Mouse (Mus musculus): Measurements from ENCODE around the gene Rrnad1. TPM values are rescaled to one million over a fixed set of nuclear protein-coding genes. Genes with fewer than 3 reads are reported as not detected.
"Not testable (repeated sequence)": the region's sequence is repeated elsewhere in the genome, so short reads cannot be mapped to it uniquely, and the experiment has no call there.

Gene Rrnad1
- polyA plus RNA-seq, 1 experiment from 2014 or later: 6.4 TPM

- no peak overlapping the region for H3K27ac ChIP-seq
- H3K36me3 ChIP-seq (ENCODE audit: inconsistent target): peaks cover 37% of the 10 kb centered on the region; the same call in 1 of the 2 replicates
- no peak overlapping the region for H3K4me3 ChIP-seq (ENCODE audit: inconsistent target)
- WGBS (ENCODE audit: missing documents): 94% methylated on average over 10 of the region's 10 CpGs
- peaks cover 51% of the 10 kb centered on the region for H3K79me2 ChIP-seq (ENCODE audit: inconsistent target)
Measured at GRCm38 (mm10) chr3:87913891-87914290, 16.6 kb downstream of the Rrnad1 start.

- Histone ChIP-seq H3K79me2 (ENCODE audit: inconsistent target) (peaks cover 55% of the 10 kb centered on the region), H3K27ac (no peak overlapping the region), H3K36me3 (ENCODE audit: inconsistent target) (peaks cover 37% of the 10 kb centered on the region; the same call in 1 of the 2 replicates), H3K4me3 (ENCODE audit: inconsistent target) (no peak overlapping the region)
- WGBS (ENCODE audit: missing documents): 88% methylated on average over 7 of the region's 7 CpGs
Measured at GRCm38 (mm10) chr3:87913491-87913890, 17.0 kb downstream of the Rrnad1 start.

GRCm38 (mm10) chr3:87910573-87911141, 19.9 kb downstream of the Rrnad1 start:
- Histone ChIP-seq H3K4me3 (ENCODE audit: inconsistent target) (peak overlapping the region; percentile 28; the same call in 1 of the 2 replicates), H3K79me2 (ENCODE audit: inconsistent target) (peaks cover 73% of the 10 kb centered on the region), H3K36me3 (ENCODE audit: inconsistent target) (peaks cover 26% of the 10 kb centered on the region; the same call in 1 of the 2 replicates), H3K27ac (peak overlapping the region; percentile 85)
- WGBS (ENCODE audit: missing documents): 26% methylated on average over 12 of the region's 12 CpGs

- Histone ChIP-seq H3K79me2 (ENCODE audit: inconsistent target) (peaks cover 73% of the 10 kb centered on the region), H3K4me3 (ENCODE audit: inconsistent target) (peak overlapping the region; percentile 28; the same call in 1 of the 2 replicates), H3K36me3 (ENCODE audit: inconsistent target) (peaks cover 18% of the 10 kb centered on the region; the same call in 1 of the 2 replicates), H3K27ac (peak overlapping the region; percentile 85)
- WGBS (ENCODE audit: missing documents): 40% methylated on average over 4 of the region's 4 CpGs
Measured at GRCm38 (mm10) chr3:87909874-87910273, 20.6 kb downstream of the Rrnad1 start.

- peaks cover 13% of the 10 kb centered on the region; the same call in 1 of the 2 replicates for H3K36me3 ChIP-seq (ENCODE audit: inconsistent target)
- H3K27ac ChIP-seq: peak overlapping the region; percentile 85
- H3K79me2 ChIP-seq (ENCODE audit: inconsistent target): peaks cover 73% of the 10 kb centered on the region
- no peak overlapping the region for H3K4me3 ChIP-seq (ENCODE audit: inconsistent target)
- WGBS (ENCODE audit: missing documents): 86% methylated on average over 2 of the region's 2 CpGs
Measured at GRCm38 (mm10) chr3:87909381-87909780, 21.1 kb downstream of the Rrnad1 start.

GRCm38 (mm10) chr3:87907906-87908305, 22.6 kb downstream of the Rrnad1 start:
- Histone ChIP-seq H3K4me3 (ENCODE audit: inconsistent target) (peak overlapping the region; percentile 84), H3K27ac (peak overlapping the region; percentile 66), H3K36me3 (ENCODE audit: inconsistent target) (no peaks in the 10 kb centered on the region), H3K79me2 (ENCODE audit: inconsistent target) (peaks cover 62% of the 10 kb centered on the region)
- WGBS (ENCODE audit: missing documents): 29% methylated on average over 1 of the region's 1 CpGs

- under 1% methylated on average over 25 of the region's 27 CpGs for WGBS (ENCODE audit: missing documents)
- H3K27ac ChIP-seq: peak overlapping the region; percentile 66
Measured at GRCm38 (mm10) chr3:87906981-87907857, 23.3 kb downstream of the Rrnad1 start.

GRCm38 (mm10) chr3:87906601-87906980, 23.9 kb downstream of the Rrnad1 start:
- Histone ChIP-seq H3K4me3 (ENCODE audit: inconsistent target) (peak overlapping the region; percentile 84), H3K36me3 (ENCODE audit: inconsistent target) (no peaks in the 10 kb centered on the region), H3K27ac (peak overlapping the region; percentile 66; the same call in 1 of the 2 replicates), H3K79me2 (ENCODE audit: inconsistent target) (peaks cover 49% of the 10 kb centered on the region)
- 3% methylated on average over 39 of the region's 47 CpGs for WGBS (ENCODE audit: missing documents)

More at GRCm38 (mm10) chr3:87906981-87907857, 23.3 kb downstream of the Rrnad1 start:
- Histone ChIP-seq H3K79me2 (ENCODE audit: inconsistent target) (peaks cover 55% of the 10 kb centered on the region), H3K4me3 (ENCODE audit: inconsistent target) (peak overlapping the region; percentile 84), H3K36me3 (ENCODE audit: inconsistent target) (no peaks in the 10 kb centered on the region)

- H3K4me3 ChIP-seq (ENCODE audit: inconsistent target): peak within 1 kb of the TSS; percentile 84
- H3K27ac ChIP-seq: peak within 1 kb of the TSS; percentile 66
- H3K79me2 ChIP-seq (ENCODE audit: inconsistent target): peaks cover 43% of the 10 kb centered on the region
- WGBS (ENCODE audit: missing documents): 1% methylated on average over 57 of the region's 57 CpGs
- H3K36me3 ChIP-seq (ENCODE audit: inconsistent target): no peaks in the 10 kb centered on the region
Measured at GRCm38 (mm10) chr3:87905880-87906485, 24.5 kb downstream of the Rrnad1 start, which contains the start of gene Hdgf. Gene Hdgf, plus strand, starts transcription at chr3:87906321.

- 100% methylated on average over 3 of the region's 5 CpGs for WGBS (ENCODE audit: missing documents)
- Histone ChIP-seq H3K4me3 (ENCODE audit: inconsistent target) (no peak overlapping the region), H3K79me2 (ENCODE audit: inconsistent target) (peaks cover 21% of the 10 kb centered on the region), H3K36me3 (ENCODE audit: inconsistent target) (no peaks in the 10 kb centered on the region), H3K27ac (no peak overlapping the region)
Measured at GRCm38 (mm10) chr3:87903821-87904220, 26.7 kb downstream of the Rrnad1 start.

GRCm38 (mm10) chr3:87901959-87902358, 28.6 kb downstream of the Rrnad1 start:
- not testable (repeated sequence) for H3K79me2 ChIP-seq (ENCODE audit: inconsistent target); H3K4me3 ChIP-seq (ENCODE audit: inconsistent target); H3K27ac ChIP-seq; H3K36me3 ChIP-seq (ENCODE audit: inconsistent target)
- 69% methylated on average over 5 of the region's 6 CpGs for WGBS (ENCODE audit: missing documents)

GRCm38 (mm10) chr3:87901036-87901624, 29.4 kb downstream of the Rrnad1 start:
- Histone ChIP-seq H3K4me3 (ENCODE audit: inconsistent target) (no peak overlapping the region), H3K36me3 (ENCODE audit: inconsistent target) (no peaks in the 10 kb centered on the region), H3K79me2 (ENCODE audit: inconsistent target) (no peaks in the 10 kb centered on the region), H3K27ac (no peak overlapping the region)
- 0% methylated on average over 1 of the region's 1 CpGs for WGBS (ENCODE audit: missing documents)

- Histone ChIP-seq H3K27ac (no peak overlapping the region), H3K4me3 (ENCODE audit: inconsistent target) (no peak overlapping the region), H3K79me2 (ENCODE audit: inconsistent target) (no peaks in the 10 kb centered on the region), H3K36me3 (ENCODE audit: inconsistent target) (no peaks in the 10 kb centered on the region)
- 100% methylated on average over 1 of the region's 3 CpGs for WGBS (ENCODE audit: missing documents)
Measured at GRCm38 (mm10) chr3:87899776-87900175, 30.7 kb downstream of the Rrnad1 start.

- 84% methylated on average over 3 of the region's 3 CpGs for WGBS (ENCODE audit: missing documents)
- H3K4me3 ChIP-seq (ENCODE audit: inconsistent target): no peak overlapping the region
Measured at GRCm38 (mm10) chr3:87899266-87899665, 31.3 kb downstream of the Rrnad1 start.

More at GRCm38 (mm10) chr3:87899266-87899665, 31.3 kb downstream of the Rrnad1 start:
- Histone ChIP-seq H3K27ac (no peak overlapping the region), H3K79me2 (ENCODE audit: inconsistent target) (no peaks in the 10 kb centered on the region), H3K36me3 (ENCODE audit: inconsistent target) (no peaks in the 10 kb centered on the region)

Measured in macrophage (primary cell).